Mouse (Mus musculus) heart, embryonic 14.5 days (tissue): ENCODE data around the gene Bdkrb1. TPM values are rescaled to one million over a fixed set of nuclear protein-coding genes. Genes with fewer than 3 reads are reported as not detected.

Source experiments
- ATAC-seq: fragments of 200-750 bp; cut with Nextera tagmentation; 2 replicates; pipeline ENCODE4 v1.8.0; 2017; ENCODE audit warnings: low read depth, moderate TSS enrichment; ENCODE audit not compliant: insufficient number of reproducible peaks, insufficient read depth, low FRiP score
- H3K27ac ChIP-seq, 2 experiments: fragments of 200-500 bp in 1 of 2; fragments of 300-500 bp in 1 of 2; sonication (generic) in 1 of 2; replicated peaks in 1 of 2; 2 replicates each; pipeline ENCODE4 v1.5.1; 2012 to 2014; ENCODE audit warnings: low read depth in 2 of 2, low read length in 2 of 2, control low read depth in 1 of 2, mild to moderate bottlenecking in 1 of 2, mixed read lengths in 1 of 2; ENCODE audit not compliant: control insufficient read depth in 1 of 2, insufficient read depth in 1 of 2
- H3K27me3 ChIP-seq: fragments of 300-500 bp; sonication (generic); 2 replicates; pipeline ENCODE4 v1.6.1; 2014; ENCODE audit warnings: mild to moderate bottlenecking, low read length, control low read depth; ENCODE audit not compliant: control insufficient read depth, insufficient read depth
- H3K36me3 ChIP-seq: fragments of 300-500 bp; sonication (generic); 2 replicates; pipeline ENCODE4 v1.6.1; 2014; ENCODE audit warnings: mild to moderate bottlenecking, control low read depth, low read length, mixed read lengths; ENCODE audit not compliant: control insufficient read depth, insufficient read depth
- H3K4me1 ChIP-seq, 2 experiments: fragments of 200-500 bp in 1 of 2; fragments of 300-500 bp in 1 of 2; sonication (generic) in 1 of 2; 2 replicates each; pipeline ENCODE4 v1.6.1; 2012 to 2014; ENCODE audit warnings: low read length in 2 of 2, control low read depth in 1 of 2, mixed read lengths in 1 of 2; ENCODE audit not compliant: control insufficient read depth in 2 of 2, insufficient read depth in 2 of 2
- H3K4me2 ChIP-seq: fragments of 300-500 bp; sonication (generic); 2 replicates; pipeline ENCODE4 v1.6.1; 2014; ENCODE audit warnings: mild to moderate bottlenecking, low read length
- H3K4me3 ChIP-seq, 2 experiments: fragments of 200-500 bp in 1 of 2; fragments of 300-500 bp in 1 of 2; sonication (generic) in 1 of 2; 2 replicates each; pipeline ENCODE4 v1.5.1; 2012 to 2014; ENCODE audit warnings: low read length in 2 of 2, mild to moderate bottlenecking in 2 of 2, control low read depth in 1 of 2, low read depth in 1 of 2, moderate library complexity in 1 of 2; ENCODE audit not compliant: control insufficient read depth in 1 of 2, insufficient read depth in 1 of 2
- H3K9ac ChIP-seq: fragments of 300-500 bp; sonication (generic); 2 replicates; pipeline ENCODE4 v1.6.1; 2014; ENCODE audit warnings: mild to moderate bottlenecking, low read length
- H3K9me3 ChIP-seq: fragments of 300-500 bp; sonication (generic); 2 replicates; pipeline ENCODE4 v1.6.1; 2016; ENCODE audit warnings: low read length, control low read depth; ENCODE audit not compliant: control insufficient read depth
- WGBS: fragments of 180-500 bp; shearing (Covaris S2); extraction: QIAGEN DNeasy Blood & Tissue Kit; methylation state at CpG from one replicate; pipeline ENCODE4 v1.1.7; 2014; 5-methylcytosine and 5-hydroxymethylcytosine counted together
- polyA plus RNA-seq: library from polyadenylated mRNA; unstranded; fragments of >200 nt; fragmentation: Nextera tagmentation; extraction: Ambion mirVana; gene quantifications from 2 replicates; pipeline ENCODE4 v1.2.1, GENCODE M21; 2014

Gene Bdkrb1
- polyA plus RNA-seq, result 0.15 TPM in 1 of 2 replicates, not detected in the other

- no peaks in the 10 kb centered on the region for H3K36me3 ChIP-seq
- no peaks in the 10 kb centered on the region for H3K27me3 ChIP-seq
- no peak for ATAC-seq
- H3K9ac ChIP-seq, result no peak within 1 kb of the TSS
- peaks cover 2 to 7% of the 10 kb centered on the region in 2 experiments; a peak in 2 of 4 replicates for H3K4me1 ChIP-seq
- WGBS, result 81% methylated on average over 11 of the region's 11 CpGs
- no peak within 1 kb of the TSS for H3K27ac ChIP-seq
- no peak within 1 kb of the TSS for H3K4me3 ChIP-seq
- H3K4me2 ChIP-seq, result no peak within 1 kb of the TSS
- H3K9me3 ChIP-seq, result no peaks in the 10 kb centered on the region
Measured at GRCm38 (mm10) chr12:105602581-105603210, at the start of gene Bdkrb1. Bdkrb1 (plus strand) TSS chr12:105603085.

- no peak overlapping the region for H3K4me3 ChIP-seq
- no peaks in the 10 kb centered on the region for H3K27me3 ChIP-seq
- H3K4me1 ChIP-seq, result peaks cover 45 to 57% of the 10 kb centered on the region in 2 experiments
- no peaks in the 10 kb centered on the region for H3K36me3 ChIP-seq
- no peak overlapping the region for H3K9ac ChIP-seq
- no peak overlapping the region for H3K4me2 ChIP-seq
- peak overlapping the region; percentile 31 to 88; a peak in 2 of 4 replicates for H3K27ac ChIP-seq
- H3K9me3 ChIP-seq, result no peaks in the 10 kb centered on the region
- WGBS, result 29% methylated on average over 8 of the region's 8 CpGs
- ATAC-seq, result no peak
Measured at GRCm38 (mm10) chr12:105554151-105554772, 48.6 kb upstream of the Bdkrb1 start.

GRCm38 (mm10) chr12:105555172-105555571 lies 47.7 kb upstream of the Bdkrb1 start:
- Histone ChIP-seq H3K4me2 (peak overlapping the region; percentile 23; the same call in 1 of the 2 replicates), H3K9me3 (no peaks in the 10 kb centered on the region), H3K36me3 (no peaks in the 10 kb centered on the region), H3K27ac (peak overlapping the region; percentile 84 to 88), H3K4me1 (peaks cover 44 to 53% of the 10 kb centered on the region in 2 experiments), H3K9ac (no peak overlapping the region), H3K27me3 (no peaks in the 10 kb centered on the region), H3K4me3 (no peak overlapping the region)
- peak; percentile 22; the same call in 1 of the 2 replicates for ATAC-seq
- 33% methylated on average over 5 of the region's 5 CpGs for WGBS

- H3K4me3 ChIP-seq, result no peak overlapping the region
- peak overlapping the region in 1 of 2 experiments; percentile 88; a peak in 2 of 4 replicates for H3K27ac ChIP-seq
- H3K4me2 ChIP-seq, result no peak overlapping the region
- ATAC-seq, result no peak
- H3K9ac ChIP-seq, result no peak overlapping the region; the same call in 1 of the 2 replicates
- H3K9me3 ChIP-seq, result no peaks in the 10 kb centered on the region
- WGBS, result 46% methylated on average over 7 of the region's 7 CpGs
- peaks cover 13% of the 10 kb centered on the region; the same call in 1 of the 2 replicates for H3K27me3 ChIP-seq
- no peaks in the 10 kb centered on the region for H3K36me3 ChIP-seq
- H3K4me1 ChIP-seq, result peaks cover 54 to 56% of the 10 kb centered on the region in 2 experiments
Measured at GRCm38 (mm10) chr12:105557250-105557925, 45.5 kb upstream of the Bdkrb1 start.

- Histone ChIP-seq H3K4me1 (peaks cover 48 to 50% of the 10 kb centered on the region in 2 experiments), H3K4me2 (no peak overlapping the region), H3K27ac (no peak overlapping the region), H3K27me3 (peaks cover 33% of the 10 kb centered on the region), H3K36me3 (no peaks in the 10 kb centered on the region), H3K4me3 (no peak overlapping the region), H3K9ac (no peak overlapping the region), H3K9me3 (no peaks in the 10 kb centered on the region)
- no peak for ATAC-seq
- 42% methylated on average over 8 of the region's 8 CpGs for WGBS
Measured at GRCm38 (mm10) chr12:105561007-105561534, 41.8 kb upstream of the Bdkrb1 start.

GRCm38 (mm10) chr12:105562056-105562820 lies 40.6 kb upstream of the Bdkrb1 start:
- H3K9ac ChIP-seq, result peak overlapping the region; percentile 65

More at GRCm38 (mm10) chr12:105562056-105562820, 40.6 kb upstream of the Bdkrb1 start:
- peak overlapping the region; percentile 27 to 41 for H3K4me3 ChIP-seq
- H3K4me1 ChIP-seq, result peaks cover 37 to 38% of the 10 kb centered on the region in 2 experiments
- no peak for ATAC-seq
- H3K27me3 ChIP-seq, result peaks cover 33% of the 10 kb centered on the region
- H3K4me2 ChIP-seq, result peak overlapping the region; percentile 83
- 26% methylated on average over 8 of the region's 8 CpGs for WGBS
- peaks cover 8% of the 10 kb centered on the region for H3K9me3 ChIP-seq
- H3K27ac ChIP-seq, result no peak overlapping the region
- H3K36me3 ChIP-seq, result no peaks in the 10 kb centered on the region
